Mouse (Mus musculus) kidney, postnatal 10 days (tissue): ENCODE results near the gene Morn3.
A peak's percentile ranks its signal among the peaks of the same experiment; 100 is the strongest.

Experiments
- DNase-seq: peaks from one replicate; pipeline ENCODE4 v3.0.0; 2021; ENCODE audit warnings: mixed read lengths

Morn3 gene

GRCm38 (mm10) chr5:123059757-123060520 is 13.1 kb upstream of the Morn3 start:
- peak; percentile 68 for DNase-seq

- DNase-seq: no peak
Observed at GRCm38 (mm10) chr5:123058251-123059102, 11.7 kb upstream of the Morn3 start.

GRCm38 (mm10) chr5:123057366-123058250 is 10.8 kb upstream of the Morn3 start:
- DNase-seq: peak; percentile 99

GRCm38 (mm10) chr5:123051736-123052135 is 4.9 kb upstream of the Morn3 start:
- DNase-seq: no peak

- DNase-seq: peak; percentile 49
Observed at GRCm38 (mm10) chr5:123050918-123051317, 4.1 kb upstream of the Morn3 start.

GRCm38 (mm10) chr5:123049271-123049670 is 2.5 kb upstream of the Morn3 start:
- DNase-seq: peak; percentile 70

GRCm38 (mm10) chr5:123045561-123046295 is 1.1 kb downstream of the Morn3 start:
- peak; percentile 89 for DNase-seq

- DNase-seq: peak; percentile 52
Observed at GRCm38 (mm10) chr5:123043856-123044255, 3.0 kb downstream of the Morn3 start.

- DNase-seq: no peak
Observed at GRCm38 (mm10) chr5:123040796-123041195, 6.0 kb downstream of the Morn3 start.

GRCm38 (mm10) chr5:123039120-123039752 is 7.6 kb downstream of the Morn3 start:
- DNase-seq: peak; percentile 92

- DNase-seq: no peak
Observed at GRCm38 (mm10) chr5:123038115-123038514, 8.7 kb downstream of the Morn3 start.

- peak; percentile 76 for DNase-seq
Observed at GRCm38 (mm10) chr5:123035564-123035963, 11.3 kb downstream of the Morn3 start.

GRCm38 (mm10) chr5:123035089-123035488 is 11.7 kb downstream of the Morn3 start:
- no peak for DNase-seq

- DNase-seq: no peak
Observed at GRCm38 (mm10) chr5:123033646-123034160, 13.1 kb downstream of the Morn3 start.

- no peak for DNase-seq
Observed at GRCm38 (mm10) chr5:123031312-123031711, 15.5 kb downstream of the Morn3 start.

- DNase-seq: no peak
Observed at GRCm38 (mm10) chr5:123029729-123030128, 17.1 kb downstream of the Morn3 start.

- peak; percentile 33 for DNase-seq
Observed at GRCm38 (mm10) chr5:123027436-123027835, 19.4 kb downstream of the Morn3 start.

GRCm38 (mm10) chr5:123026414-123026813 is 20.4 kb downstream of the Morn3 start:
- peak; percentile 34 for DNase-seq

- DNase-seq: no peak
Observed at GRCm38 (mm10) chr5:123024965-123025573, 21.7 kb downstream of the Morn3 start.

GRCm38 (mm10) chr5:123024312-123024711 is 22.5 kb downstream of the Morn3 start:
- DNase-seq: no peak

GRCm38 (mm10) chr5:123023049-123023448 is 23.8 kb downstream of the Morn3 start:
- DNase-seq: no peak
